Mouse (Mus musculus) urinary bladder, postnatal 4 days (tissue): ENCODE measurements at regions not wholly inside any gene's neighbourhood (a gene's known extent, or its start where the extent isn't known, plus 50 kb on each side); places are given as distances from the start of the nearest gene placed in this dataset.

Experiments used
- DNase-seq, 2 experiments: peaks; one replicate each; pipeline ENCODE4 v3.0.0; 2021 to 2022; ENCODE audit warnings: low spot score in 2 of 2

GRCm38 (mm10) chr13:10527251-10527650, 166.6 kb upstream of the Chrm3 start:
- no peak for DNase-seq

- no peak for DNase-seq
Measured at GRCm38 (mm10) chr13:10526470-10527207, 166.0 kb upstream of the Chrm3 start.

- no peak for DNase-seq
Measured at GRCm38 (mm10) chr13:10504211-10504610, 143.6 kb upstream of the Chrm3 start.

DNA sequence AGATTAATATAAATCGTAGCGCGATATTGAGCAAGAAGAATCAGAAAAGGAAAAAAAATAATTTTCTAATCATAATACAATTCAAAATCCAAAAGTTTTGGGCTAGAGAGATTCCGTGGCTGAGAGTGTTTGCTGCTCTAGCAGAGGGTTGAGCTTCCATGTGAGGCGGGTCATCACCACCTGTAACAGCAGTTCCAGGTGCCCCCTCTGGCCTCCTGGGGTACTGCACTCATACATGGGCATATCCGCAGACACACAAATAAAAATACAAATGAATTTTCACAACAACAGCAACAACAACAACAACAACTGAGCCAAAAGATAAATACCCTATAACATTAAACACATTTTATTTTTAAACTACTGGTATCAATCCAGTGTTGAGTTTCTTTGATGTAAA, 94.7 kb upstream of the Chrm3 start:
- no peak for DNase-seq

GRCm38 (mm10) chr13:10454667-10455066, 94.0 kb upstream of the Chrm3 start:
- no peak for DNase-seq

- DNase-seq: no peak
Measured at GRCm38 (mm10) chr13:10451057-10451456, 90.4 kb upstream of the Chrm3 start.

DNA sequence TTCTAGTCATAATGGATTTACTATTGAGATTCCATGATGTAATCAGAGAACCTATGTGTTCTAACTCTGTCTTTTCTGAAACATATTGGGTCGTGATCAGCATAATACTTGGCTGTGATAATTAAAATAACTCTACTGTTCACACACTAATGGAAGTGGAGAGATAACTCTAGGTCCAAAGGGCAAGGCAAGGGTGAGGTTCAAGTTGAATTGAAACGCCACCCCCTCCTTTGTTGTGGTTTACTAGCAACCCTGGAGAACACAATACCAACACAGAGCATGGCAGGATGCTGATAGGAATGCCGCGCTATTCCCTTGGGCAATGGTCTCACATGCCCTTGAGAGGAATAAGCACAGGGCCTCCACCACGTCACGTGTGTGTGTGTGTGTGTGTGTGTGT, 88.9 kb upstream of the Chrm3 start:
- DNase-seq: no peak

DNA sequence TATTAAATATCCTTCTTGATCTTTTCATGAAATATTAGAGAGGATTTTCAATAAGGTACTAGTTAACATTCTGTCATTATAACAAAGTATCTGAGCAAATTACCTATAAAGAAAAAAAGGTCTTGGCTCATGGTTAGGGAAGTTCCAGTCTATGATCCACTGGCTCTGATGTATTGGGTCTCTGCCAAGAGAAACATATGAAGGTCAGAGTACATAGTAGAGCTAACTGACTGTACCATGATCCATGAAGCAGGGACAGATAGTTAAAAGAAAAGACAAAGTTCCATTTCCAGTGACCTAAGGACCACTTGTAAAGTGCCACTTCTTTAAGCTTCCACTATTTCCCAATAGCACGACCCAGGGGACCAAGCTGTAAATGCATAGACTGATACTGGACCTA, 87.2 kb upstream of the Chrm3 start:
- DNase-seq: no peak

DNA sequence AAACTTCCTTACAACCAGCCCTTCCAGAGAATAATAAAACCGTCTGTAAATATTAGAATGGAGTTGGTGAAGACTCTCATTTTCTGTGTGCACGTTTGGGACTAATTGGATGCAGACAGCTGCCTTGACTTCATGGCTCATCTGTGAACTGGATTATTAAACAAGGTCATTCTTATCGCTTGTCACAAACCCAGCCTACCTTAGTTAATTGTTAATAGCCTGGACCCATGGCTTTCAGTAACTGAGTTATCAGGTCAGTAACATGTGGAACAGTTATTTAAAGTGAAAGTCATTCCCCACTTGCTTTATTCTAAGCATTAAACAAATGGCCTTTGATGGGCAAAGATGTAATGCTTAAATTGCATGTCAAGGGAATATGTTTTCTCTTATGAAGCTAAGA, 85.0 kb upstream of the Chrm3 start:
- no peak for DNase-seq
